Mouse (Mus musculus): ENCODE measurements at regions not wholly inside any gene's neighbourhood (a gene's known extent, or its start where the extent isn't known, plus 50 kb on each side); places are given as distances from the start of the nearest gene placed in this dataset.
"Not testable (repeated sequence)": the region's sequence is repeated elsewhere in the genome, so short reads cannot be mapped to it uniquely, and the experiment has no call there.

DNA sequence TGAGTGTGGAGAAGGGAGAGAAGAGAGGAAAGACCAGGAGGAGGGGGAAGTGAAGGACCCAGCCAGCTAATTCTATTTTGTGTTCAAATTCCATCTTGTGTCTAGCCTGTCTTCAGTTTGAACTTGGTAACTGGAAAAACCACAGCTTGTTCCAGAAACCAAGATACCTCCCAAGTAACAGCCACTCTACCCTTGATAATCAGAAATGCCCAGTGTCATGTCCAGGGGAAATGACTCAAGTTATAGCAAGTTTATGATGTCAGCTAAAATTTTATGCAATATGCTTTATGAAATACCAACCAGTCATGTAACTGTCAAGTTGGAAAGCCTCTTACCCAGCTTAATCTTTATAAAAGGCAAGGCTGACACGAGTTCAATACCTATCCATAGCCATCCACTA is 137.4 kb upstream of the Thpo start:
- ChIA-PET CTCF (no interaction called here), POLR2A (no interaction called here)

DNA sequence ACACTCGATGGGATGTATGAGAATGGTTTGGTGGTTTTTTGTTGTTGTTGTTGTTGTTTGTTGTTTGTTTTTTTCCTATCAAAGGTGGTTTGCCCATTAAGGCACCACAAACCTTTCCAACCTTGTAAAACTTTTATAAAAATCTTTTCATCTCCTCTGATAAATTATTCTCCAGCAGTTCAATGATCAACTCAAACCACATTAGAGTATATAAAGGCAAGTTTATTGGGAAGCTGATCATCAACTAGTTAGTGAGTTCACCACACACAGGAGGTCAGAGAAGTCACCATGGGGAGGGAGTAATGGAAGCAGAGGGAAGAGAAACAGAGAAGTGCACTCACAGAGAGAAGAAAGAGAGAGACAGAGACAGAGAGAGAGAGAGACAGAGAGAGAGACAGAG is 132.5 kb upstream of the Thpo start:
- POLR2A ChIA-PET = no interaction called here

DNA sequence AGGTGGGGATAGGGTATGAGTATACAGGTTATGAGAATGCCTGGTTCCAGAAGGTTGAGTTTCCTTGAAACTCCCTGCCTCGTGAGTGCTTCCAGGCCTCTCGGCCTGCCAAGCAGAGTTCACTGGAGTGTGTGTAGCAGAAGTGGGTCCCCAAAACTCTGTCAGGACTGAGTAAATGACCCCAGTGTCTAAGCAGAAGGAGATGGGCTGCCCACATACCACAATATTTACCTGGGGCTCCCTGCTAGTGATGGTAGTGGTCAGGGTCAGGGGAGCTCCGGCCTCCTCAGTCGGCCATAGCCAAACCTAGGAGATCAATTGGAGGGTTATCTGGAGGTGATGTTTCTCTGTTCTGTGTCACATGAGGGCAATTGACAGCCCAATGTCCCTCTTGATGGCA is 126.9 kb upstream of the Thpo start:
- POLR2A ChIA-PET = interaction anchor here in 2 of 4 experiments (1.0 to 2.0 kb wide), 2 partner anchors 32 to 56 kb away, joined by 4 to 5 read pairs; no protein-coding TSS in a partner anchor
- CTCF ChIA-PET = interaction anchor here in 1 of 4 experiments (0.6 kb wide), 1 partner anchor 184 kb away, joined by 6 read pairs; no protein-coding TSS in a partner anchor

More for the DNA sequence above, 132.5 kb upstream of the Thpo start:
- CTCF ChIA-PET = no interaction called here

DNA sequence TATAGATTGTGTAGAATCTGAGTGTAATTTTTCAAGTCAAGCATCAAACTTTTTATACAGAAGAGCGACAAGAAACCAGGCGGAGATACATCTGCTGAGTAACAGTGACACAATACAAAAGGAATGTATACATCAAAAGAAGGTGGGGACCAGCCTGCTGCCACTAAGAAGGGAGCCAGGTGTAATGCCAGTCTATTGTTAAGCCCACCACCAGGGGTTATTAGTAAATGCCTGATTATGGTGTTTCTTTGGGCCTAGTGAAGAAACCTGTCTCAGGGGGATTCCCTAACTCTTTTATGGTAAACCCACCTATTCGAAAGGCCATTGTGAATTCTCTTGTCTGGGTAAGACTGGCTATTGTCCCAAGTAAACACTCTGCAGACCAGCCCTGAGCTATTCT is 126.3 kb upstream of the Thpo start:
- CTCF ChIA-PET = interaction anchor here in 1 of 4 experiments (0.6 kb wide), 1 partner anchor 183 kb away, joined by 6 read pairs; no protein-coding TSS in a partner anchor
- POLR2A ChIA-PET = interaction anchor here in 1 of 4 experiments (2.0 kb wide), 1 partner anchor 31 kb away, joined by 5 read pairs; no protein-coding TSS in a partner anchor

DNA sequence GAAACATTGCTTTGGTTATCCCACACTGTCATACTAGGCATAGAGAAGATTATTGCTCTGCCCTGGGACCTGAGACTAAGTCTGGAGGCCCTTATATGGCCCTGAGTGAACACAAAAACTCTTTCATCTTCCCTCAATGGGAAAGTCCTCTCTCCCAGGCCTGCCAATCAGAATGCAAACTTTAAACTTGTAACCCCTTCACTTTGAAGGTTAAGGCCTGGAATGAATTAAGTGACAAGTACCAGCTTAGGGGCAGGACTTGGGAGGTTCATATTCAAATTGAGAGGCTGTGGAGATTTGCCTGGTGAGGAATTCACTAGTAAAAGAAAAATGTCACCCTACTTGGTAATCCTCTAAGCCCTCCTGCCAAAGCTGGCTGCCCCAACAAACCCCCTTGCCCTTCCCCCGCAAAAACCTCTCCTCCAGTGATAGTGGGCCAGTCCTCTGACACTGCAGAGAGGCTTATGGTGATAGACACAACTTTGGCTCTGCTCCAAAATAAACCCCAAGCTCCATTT is 120.4 kb upstream of the Thpo start:
- CTCF ChIA-PET = no interaction called here
- POLR2A ChIA-PET = interaction anchor here in 1 of 4 experiments (1.0 to 2.2 kb wide), 3 partner anchors 16 to 36 kb away, joined by 3 to 6 read pairs (median 5); no protein-coding TSS in a partner anchor

DNA sequence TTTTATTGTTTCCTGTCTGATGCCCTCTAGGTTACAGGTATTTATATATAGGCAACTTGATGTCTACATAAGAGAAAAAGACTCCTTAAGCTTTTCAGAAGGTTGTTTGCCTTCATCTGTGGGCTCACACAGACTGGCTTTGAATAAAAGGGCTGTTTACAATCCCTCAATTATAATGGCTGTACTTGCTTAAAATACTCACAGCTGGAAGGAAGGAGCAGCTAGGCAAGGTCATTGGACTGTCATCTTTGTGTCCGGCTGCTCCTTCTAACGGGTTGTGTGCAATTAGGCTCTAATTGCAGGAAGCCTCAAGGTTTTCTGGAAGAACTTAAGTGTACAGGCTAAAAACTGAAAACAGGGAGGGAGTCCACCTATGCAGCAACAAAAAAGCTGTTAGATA is 103.8 kb upstream of the Thpo start:
- CTCF ChIA-PET = interaction anchor here in 1 of 4 experiments (0.6 kb wide), 1 partner anchor 33 kb away, joined by 3 read pairs; no protein-coding TSS in a partner anchor
- POLR2A ChIA-PET = interaction anchor here in 2 of 4 experiments (0.7 to 1.9 kb wide), 6 partner anchors 8 to 120 kb away, joined by 3 to 8 read pairs (median 4); partner anchors contain the start of genes Clcn2 (in 1 of the 2) and Polr2h (in 1 of the 2)

DNA sequence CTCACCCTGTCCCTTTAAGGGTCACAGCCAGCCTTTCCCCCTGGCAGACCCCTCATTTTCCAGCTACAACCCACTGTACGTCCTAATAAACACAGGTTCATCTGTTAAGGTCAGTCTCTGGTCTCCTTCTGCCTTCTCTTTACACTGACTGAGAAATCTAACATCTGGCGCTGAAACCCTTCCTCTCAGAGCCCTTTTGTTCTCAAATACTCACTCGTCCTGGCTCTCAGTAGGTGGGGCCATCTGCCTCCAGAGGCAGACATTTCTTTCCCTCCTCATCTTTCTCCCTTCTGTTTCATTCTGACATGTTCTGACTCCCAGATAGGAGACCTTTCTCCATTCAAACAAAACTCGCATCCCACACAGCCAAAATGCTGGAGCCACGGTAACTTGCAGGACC is 102.6 kb upstream of the Thpo start:
- ChIA-PET CTCF (no interaction called here), POLR2A (interaction anchor here in 3 of 4 experiments (0.6 to 1.9 kb wide), 4 partner anchors 8 to 73 kb away, joined by 3 to 7 read pairs (median 4); no protein-coding TSS in a partner anchor)

DNA sequence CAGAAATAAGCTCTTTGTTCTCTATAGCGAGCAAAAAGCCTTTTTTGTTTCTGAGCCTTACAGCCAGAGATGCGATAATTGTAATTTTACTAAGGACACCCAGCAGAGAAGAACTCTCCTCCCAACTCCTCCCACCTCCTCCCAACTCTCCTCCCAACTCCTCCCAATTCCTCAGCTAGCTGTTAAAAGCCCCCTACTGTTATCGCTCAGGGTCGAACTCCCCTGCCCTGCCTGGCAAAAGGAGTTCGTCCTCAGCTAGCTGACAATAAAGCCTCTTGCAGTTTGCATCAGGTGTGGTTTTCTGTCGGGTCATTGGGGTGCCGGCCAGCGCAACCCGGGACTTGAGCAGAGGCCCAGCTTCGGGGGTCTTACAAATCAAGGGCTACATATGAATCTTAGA is 99.5 kb upstream of the Thpo start:
- CTCF ChIA-PET = interaction anchor here in 2 of 4 experiments (1.4 to 2.6 kb wide), 2 partner anchors 13 to 68 kb away, joined by 3 to 7 read pairs; no protein-coding TSS in a partner anchor
- POLR2A ChIA-PET = interaction anchor here in 2 of 4 experiments (1.4 to 1.5 kb wide), 2 partner anchors 13 to 20 kb away, joined by 4 read pairs; no protein-coding TSS in a partner anchor

DNA sequence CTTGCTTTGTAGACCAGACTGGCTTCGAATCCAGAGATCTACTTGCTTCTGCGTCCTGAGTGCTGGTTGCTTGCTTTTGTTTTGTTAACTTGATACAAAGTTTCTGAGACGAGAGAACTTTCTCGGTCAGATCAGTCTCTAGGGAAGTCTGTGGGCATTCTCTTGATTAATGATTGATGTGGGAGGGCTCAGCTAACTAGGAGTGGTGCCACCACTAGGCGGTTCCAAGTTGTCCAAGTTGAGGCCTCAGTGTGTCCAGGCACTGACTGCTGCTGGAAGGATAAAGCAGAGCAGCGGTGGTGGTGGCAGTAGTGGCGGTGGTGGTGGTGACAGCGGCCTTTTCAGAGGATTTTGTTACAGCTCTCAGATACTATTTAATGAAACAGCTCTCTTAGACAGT is 99.0 kb upstream of the Thpo start:
- CTCF ChIA-PET = interaction anchor here in 2 of 4 experiments (1.4 to 2.6 kb wide), 2 partner anchors 12 to 67 kb away, joined by 3 to 7 read pairs; no protein-coding TSS in a partner anchor
- POLR2A ChIA-PET = interaction anchor here in 1 of 4 experiments (1.4 kb wide), 1 partner anchor 12 kb away, joined by 4 read pairs; no protein-coding TSS in a partner anchor

- CTCF ChIA-PET = interaction anchor here in 1 of 4 experiments (0.9 kb wide), 1 partner anchor 9 kb away, joined by 3 read pairs; no protein-coding TSS in a partner anchor
- POLR2A ChIA-PET = interaction anchor here (0.6 to 3.2 kb wide), 19 partner anchors 9 to 363 kb away, joined by 3 to 24 read pairs (median 4); no protein-coding TSS in a partner anchor
Observed at GRCm38 (mm10) chr16:20829732-20830435, 95.6 kb upstream of the Thpo start.

- CTCF ChIA-PET = no interaction called here
- POLR2A ChIA-PET = interaction anchor here (0.8 to 3.2 kb wide), 19 partner anchors 8 to 364 kb away, joined by 3 to 24 read pairs (median 4); no protein-coding TSS in a partner anchor
Observed at GRCm38 (mm10) chr16:20828996-20829731, 94.9 kb upstream of the Thpo start.

GRCm38 (mm10) chr16:20824226-20824625 is 89.9 kb upstream of the Thpo start:
- CTCF ChIA-PET = interaction anchor here in 1 of 4 experiments (0.6 kb wide), 1 partner anchor 713 kb away, joined by 4 read pairs; no protein-coding TSS in a partner anchor
- POLR2A ChIA-PET = interaction anchor here in 1 of 4 experiments (0.6 kb wide), 1 partner anchor 18 kb away, joined by 4 read pairs; no protein-coding TSS in a partner anchor

DNA sequence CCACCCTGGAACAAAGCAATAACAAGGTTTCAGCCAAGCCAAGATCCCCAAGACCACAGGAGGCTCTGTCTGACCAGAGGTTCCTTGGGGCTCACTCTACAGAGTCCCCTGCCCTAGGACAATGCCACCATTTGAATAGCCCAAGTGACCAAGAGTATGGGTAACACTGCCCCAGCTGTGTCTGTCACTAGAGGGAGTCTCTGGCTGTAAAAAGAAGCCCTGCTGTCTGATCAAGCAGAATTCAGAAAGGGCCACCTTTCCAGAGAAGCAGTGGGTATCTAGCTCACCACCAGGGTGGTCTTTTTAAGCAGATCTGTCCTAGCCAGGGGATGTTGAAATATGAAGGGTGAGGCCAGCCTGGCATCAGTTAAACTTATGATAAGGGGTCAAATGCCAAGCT is 86.6 kb upstream of the Thpo start:
- ChIA-PET POLR2A (interaction anchor here in 3 of 4 experiments (1.0 to 6.4 kb wide), 9 partner anchors 9 to 368 kb away, joined by 4 to 50 read pairs (median 11); no protein-coding TSS in a partner anchor), CTCF (interaction anchor here (0.5 to 2.3 kb wide), 8 partner anchors 9 to 87 kb away, joined by 3 to 8 read pairs (median 5); no protein-coding TSS in a partner anchor)

GRCm38 (mm10) chr16:20819568-20819967 is 85.3 kb upstream of the Thpo start:
- ChIA-PET CTCF (interaction anchor here in 2 of 4 experiments (0.6 to 2.3 kb wide), 5 partner anchors 10 to 370 kb away, joined by 3 to 8 read pairs (median 4); no protein-coding TSS in a partner anchor), POLR2A (interaction anchor here (0.6 to 6.4 kb wide), 21 partner anchors 9 to 385 kb away, joined by 3 to 50 read pairs (median 6); partner anchors contain the start of genes Clcn2 (in 1 of the 4), Ephb3 (in 1 of the 4) and Polr2h (in 1 of the 4))

DNA sequence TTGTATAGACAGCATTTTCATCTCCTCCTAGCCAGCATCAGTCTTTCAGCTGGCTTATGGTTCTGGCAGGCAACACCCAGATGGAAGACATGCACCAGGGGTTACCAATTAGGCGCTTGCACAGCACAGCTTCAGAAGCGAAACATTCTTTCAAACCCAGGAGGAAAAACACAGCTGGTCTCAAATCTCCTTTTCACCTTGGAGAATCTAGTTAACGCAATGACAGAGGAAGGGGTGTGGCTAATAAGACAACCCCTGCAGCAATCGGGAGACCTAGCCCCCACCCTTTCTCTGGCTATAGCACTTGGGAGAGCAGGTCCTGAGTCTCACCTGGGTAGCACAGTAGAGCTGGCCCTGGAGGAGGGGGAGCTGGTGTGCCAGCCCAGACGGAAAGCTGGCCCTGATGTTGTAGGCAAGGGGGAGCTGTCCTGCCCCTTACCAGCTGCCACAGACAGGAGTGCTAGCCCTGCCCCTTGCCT is 84.4 kb upstream of the Thpo start:
- POLR2A ChIA-PET = interaction anchor here (0.7 to 6.4 kb wide), 23 partner anchors 8 to 416 kb away, joined by 3 to 50 read pairs (median 7); partner anchors contain the start of genes Clcn2 (in 1 of the 4), Ephb3 (in 1 of the 4) and Polr2h (in 1 of the 4)
- CTCF ChIA-PET = interaction anchor here in 3 of 4 experiments (0.5 to 1.6 kb wide), 7 partner anchors 9 to 77 kb away, joined by 3 to 10 read pairs (median 4); no protein-coding TSS in a partner anchor

- ChIA-PET POLR2A (interaction anchor here in 3 of 4 experiments (1.0 to 6.4 kb wide), 10 partner anchors 8 to 317 kb away, joined by 3 to 43 read pairs (median 4); partner anchors contain the start of gene Eif2b5 (in 1 of the 3)), CTCF (interaction anchor here in 2 of 4 experiments (0.6 to 1.0 kb wide), 2 partner anchors 11 to 49 kb away, joined by 3 read pairs; no protein-coding TSS in a partner anchor)
Observed at GRCm38 (mm10) chr16:20814976-20815375, 80.7 kb upstream of the Thpo start.

DNA sequence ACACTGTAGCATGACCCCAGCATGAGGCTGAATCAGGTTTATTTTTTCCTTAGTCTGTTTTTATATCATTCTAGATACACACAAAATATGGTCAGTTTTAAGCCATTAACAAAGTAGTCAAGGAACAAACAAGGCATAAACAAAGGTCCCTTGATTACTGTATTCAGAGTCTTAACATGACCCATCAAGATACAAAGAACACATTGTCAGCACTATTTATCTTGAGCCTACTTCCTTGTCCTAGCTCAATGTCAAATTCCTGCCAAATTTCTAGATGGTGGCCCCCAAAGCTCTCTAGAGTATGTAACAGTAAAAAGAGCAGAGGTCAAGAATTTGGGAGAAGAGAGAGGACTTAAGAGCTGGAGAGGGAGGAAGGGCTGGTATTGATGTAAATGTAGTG is 79.9 kb upstream of the Thpo start:
- ChIA-PET POLR2A (interaction anchor here in 3 of 4 experiments (1.0 to 2.9 kb wide), 6 partner anchors 9 to 316 kb away, joined by 3 to 9 read pairs (median 4); partner anchors contain the start of gene Eif2b5 (in 1 of the 3)), CTCF (interaction anchor here in 2 of 4 experiments (1.0 to 1.2 kb wide), 3 partner anchors 10 to 48 kb away, joined by 3 to 6 read pairs (median 3); no protein-coding TSS in a partner anchor)

DNA sequence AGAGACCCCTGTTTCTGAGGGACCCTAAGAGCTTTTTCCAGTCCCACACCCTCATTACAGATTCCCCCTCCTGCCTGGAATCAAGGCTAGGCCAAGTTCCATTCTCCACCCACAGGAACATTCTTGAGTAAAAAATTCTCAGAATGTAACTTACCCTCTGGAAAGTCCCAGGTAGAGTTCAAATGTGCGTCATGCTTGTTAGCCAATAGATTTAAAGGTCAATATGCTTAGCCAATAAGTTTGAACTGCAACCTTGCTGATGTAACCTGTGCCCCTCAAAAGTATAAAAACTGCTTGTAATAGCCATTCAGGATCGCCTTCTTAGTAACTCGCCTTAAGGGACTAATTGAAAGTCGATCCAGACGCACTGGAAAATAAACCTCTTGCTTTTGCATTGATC is 77.7 kb upstream of the Thpo start:
- POLR2A ChIA-PET, CTCF ChIA-PET: not testable (repeated sequence)
